Mouse (Mus musculus): Measurements from ENCODE around the gene Gpx8. TPM values are rescaled to one million over a fixed set of nuclear protein-coding genes. Genes with fewer than 3 reads are reported as not detected.

The Gpx8 gene
- polyA plus RNA-seq, 1 experiment from 2014 or later = 22.4 TPM

GRCm38 (mm10) chr13:113023274-113024143 is 22.7 kb downstream of the Gpx8 start:
- DNase-seq (ENCODE audit: low spot score) = peak; percentile 69

GRCm38 (mm10) chr13:113022467-113022866 is 23.7 kb downstream of the Gpx8 start:
- DNase-seq (ENCODE audit: low spot score) = no peak

- DNase-seq (ENCODE audit: low spot score) = no peak
Observed at GRCm38 (mm10) chr13:113021521-113021920, 24.7 kb downstream of the Gpx8 start.

- DNase-seq (ENCODE audit: low spot score) = peak; percentile 68
Observed at GRCm38 (mm10) chr13:113013174-113013953, 32.8 kb downstream of the Gpx8 start.

- no peak for DNase-seq (ENCODE audit: low spot score)
Observed at GRCm38 (mm10) chr13:113012683-113013082, 33.5 kb downstream of the Gpx8 start.

- DNase-seq (ENCODE audit: low spot score) = peak; percentile 30
Observed at GRCm38 (mm10) chr13:113000576-113001318, 45.5 kb downstream of the Gpx8 start.

- DNase-seq (ENCODE audit: low spot score) = no peak
Observed at GRCm38 (mm10) chr13:113000090-113000489, 46.1 kb downstream of the Gpx8 start.

GRCm38 (mm10) chr13:112998427-112999201 is 47.6 kb downstream of the Gpx8 start:
- peak; percentile 32 for DNase-seq (ENCODE audit: low spot score)

- no peak for DNase-seq (ENCODE audit: low spot score)
Observed at GRCm38 (mm10) chr13:112997369-112997768, 48.8 kb downstream of the Gpx8 start.

GRCm38 (mm10) chr13:112996407-112996806 is 49.8 kb downstream of the Gpx8 start:
- DNase-seq (ENCODE audit: low spot score) = no peak

- DNase-seq (ENCODE audit: low spot score) = peak; percentile 70
Observed at GRCm38 (mm10) chr13:112994191-112994590, 52.0 kb downstream of the Gpx8 start.

- DNase-seq (ENCODE audit: low spot score) = peak; percentile 25
Observed at GRCm38 (mm10) chr13:112993531-112994152, 52.6 kb downstream of the Gpx8 start, which contains the start of gene Mcidas. Gene Mcidas, plus strand, starts transcription at chr13:112993845.

MicroRNAs encoded within 50 kb of the gene (microRNA counts, 519-probe panel; counts per million panel counts)
- microRNA mmu-miR-449a (4,910 counts per million, percentile 83 among the panel's probes with 10 or more counts), microRNA mmu-miR-449b (473 counts per million, percentile 71 among the panel's probes with 10 or more counts), microRNA mmu-miR-449c (473 counts per million, percentile 71 among the panel's probes with 10 or more counts)

Small RNA genes lying within 50 kb of the gene (microRNA-seq; reads per million reads assigned to microRNA genes)
- gene Mir449a (ENCODE audit: borderline number of aligned reads) = 4,134 reads per million, percentile 85 among the genes with 10 or more reads in this experiment
- gene Mir449b (ENCODE audit: borderline number of aligned reads) = 2.9 reads per million
- 9.6 reads per million, percentile 17 among the genes with 10 or more reads in this experiment for gene Mir449c (ENCODE audit: borderline number of aligned reads)

Other genes starting within 250 kb of the Gpx8 start
- gene Plpp1, start 245.6 kb downstream of the Gpx8 start, polyA plus RNA-seq (2015; fragmentation: Nextera tagmentation; extraction: Ambion mirVana) = 18.1 and 19.9 TPM in 2 replicates
- gene Mtrex, start 119.0 kb downstream of the Gpx8 start, polyA plus RNA-seq (2015; fragmentation: Nextera tagmentation; extraction: Ambion mirVana) = 54.6 and 56.2 TPM in 2 replicates
- gene Dhx29, start 119.0 kb downstream of the Gpx8 start, polyA plus RNA-seq (2015; fragmentation: Nextera tagmentation; extraction: Ambion mirVana) = 29.3 and 30.7 TPM in 2 replicates
- gene Ccno, start 58.6 kb downstream of the Gpx8 start, polyA plus RNA-seq (2015; fragmentation: Nextera tagmentation; extraction: Ambion mirVana) = 1.2 TPM in 2 replicates
- gene Mcidas, start 52.6 kb downstream of the Gpx8 start, polyA plus RNA-seq (2015; fragmentation: Nextera tagmentation; extraction: Ambion mirVana) = 0.20 and 0.28 TPM in 2 replicates
- gene Cdc20b, start 11.3 kb downstream of the Gpx8 start, polyA plus RNA-seq (2015; fragmentation: Nextera tagmentation; extraction: Ambion mirVana) = 0.21 and 0.22 TPM in 2 replicates
- gene Gzma, start 54.6 kb upstream of the Gpx8 start, polyA plus RNA-seq (2015; fragmentation: Nextera tagmentation; extraction: Ambion mirVana) = 334 and 382 TPM in 2 replicates
- gene Esm1, start 163.2 kb upstream of the Gpx8 start, polyA plus RNA-seq (2015; fragmentation: Nextera tagmentation; extraction: Ambion mirVana) = 3.6 and 4.5 TPM in 2 replicates
- not detected in 2 replicates for gene Gzmk, start 179.5 kb upstream of the Gpx8 start, polyA plus RNA-seq (2015; fragmentation: Nextera tagmentation; extraction: Ambion mirVana)
- 0.75 and 0.83 TPM in 2 replicates for gene BC067074, start 246.7 kb upstream of the Gpx8 start, polyA plus RNA-seq (2015; fragmentation: Nextera tagmentation; extraction: Ambion mirVana)

Measured in thymus, postnatal 0 days (tissue).